Mouse (Mus musculus): ENCODE results near the gene Brinp2. TPM values are rescaled to one million over a fixed set of nuclear protein-coding genes. Genes with fewer than 3 reads are reported as not detected.
A peak's percentile ranks its signal among the peaks of the same experiment; 100 is the strongest.

The Brinp2 gene
- polyA plus RNA-seq, 1 experiment from 2014 or later, result 0.75 TPM

- Histone ChIP-seq H3K9me3 (no peaks in the 10 kb centered on the region), H3K9ac (peak overlapping the region; percentile 54), H3K4me2 (peak overlapping the region; percentile 77), H3K36me3 (no peaks in the 10 kb centered on the region), H3K4me1 (peaks cover 10% of the 10 kb centered on the region; the same call in 1 of the 2 replicates), H3K27ac (replicated peaks) (no peak overlapping the region), H3K27me3 (replicated peaks) (peaks cover 81% of the 10 kb centered on the region), H3K4me3 (peak overlapping the region; percentile 63)
- WGBS, result 10% methylated on average over 28 of the region's 28 CpGs
- ATAC-seq (ENCODE audit: extremely low read depth, insufficient number of reproducible peaks, low FRiP score, low TSS enrichment), result no peak
These were observed 712 bp downstream of the Brinp2 start for GRCm38 (mm10) chr1:158355177-158356050.

DNA sequence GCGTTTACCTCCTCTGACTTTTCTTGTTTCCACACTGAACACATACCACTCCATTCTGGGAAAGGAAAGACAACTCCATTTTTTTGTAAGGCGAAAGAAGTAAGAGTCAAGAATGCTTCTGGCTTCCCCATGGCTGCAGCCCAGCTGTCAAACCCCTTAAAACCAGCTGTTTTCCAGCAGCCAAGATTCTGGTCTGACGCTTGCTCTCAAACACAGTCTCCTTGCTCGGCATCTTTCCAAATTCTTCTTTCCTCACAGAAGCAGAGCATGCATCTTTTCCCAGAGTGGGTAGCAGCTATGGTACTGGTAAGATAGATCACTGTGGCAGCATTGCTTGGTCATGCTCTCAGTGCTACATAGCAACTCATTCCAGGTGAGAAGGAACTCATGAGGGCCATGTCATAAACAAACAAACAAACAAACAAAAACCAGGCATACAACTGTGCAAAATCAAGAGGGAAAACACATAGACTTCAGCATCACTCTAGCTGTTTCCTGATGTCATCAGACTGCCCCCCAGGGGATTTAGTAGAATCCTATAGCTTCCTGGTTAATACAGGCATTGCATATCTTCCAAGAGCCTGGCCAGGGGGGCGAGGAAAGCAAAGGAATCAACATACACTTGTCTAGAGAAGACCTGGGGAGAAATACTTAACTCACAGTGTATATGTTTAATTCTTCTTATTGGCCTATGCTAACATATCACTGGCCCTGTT lies 2.3 kb downstream of the Brinp2 start:
- Histone ChIP-seq H3K27ac (replicated peaks) (no peak overlapping the region), H3K4me2 (no peak overlapping the region), H3K4me3 (no peak overlapping the region), H3K36me3 (no peaks in the 10 kb centered on the region), H3K9ac (no peak overlapping the region), H3K9me3 (no peaks in the 10 kb centered on the region), H3K27me3 (replicated peaks) (peaks cover 69% of the 10 kb centered on the region), H3K4me1 (peaks cover 10% of the 10 kb centered on the region; the same call in 1 of the 2 replicates)
- ATAC-seq (ENCODE audit: extremely low read depth, insufficient number of reproducible peaks, low FRiP score, low TSS enrichment), result no peak
- WGBS, result 55% methylated on average over 5 of the region's 5 CpGs

DNA sequence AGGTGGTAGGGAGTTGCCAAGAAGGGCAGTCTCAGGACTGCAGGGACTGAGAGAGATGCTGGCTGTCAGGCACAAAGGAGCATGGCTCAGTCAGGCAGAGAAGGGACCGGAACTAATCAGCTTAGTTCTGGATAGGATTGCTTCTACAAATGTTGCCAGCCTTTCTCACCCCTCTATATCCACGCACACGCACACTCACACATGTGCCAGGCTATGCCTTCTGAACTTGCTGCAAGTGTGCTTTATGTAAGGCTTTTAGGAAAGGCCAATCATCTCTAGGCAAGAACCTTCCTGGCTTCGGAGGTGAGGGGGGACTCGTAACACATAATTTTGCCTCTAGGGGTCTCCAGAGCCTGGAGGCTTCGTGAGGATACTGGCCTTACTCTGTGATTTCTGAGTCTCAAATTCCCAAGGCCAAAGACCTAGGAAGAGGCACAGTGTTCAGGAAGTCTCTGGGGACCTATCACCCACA lies 12.8 kb downstream of the Brinp2 start:
- H3K4me3 ChIP-seq, result no peak overlapping the region
- WGBS, result 52% methylated on average over 6 of the region's 6 CpGs

DNA sequence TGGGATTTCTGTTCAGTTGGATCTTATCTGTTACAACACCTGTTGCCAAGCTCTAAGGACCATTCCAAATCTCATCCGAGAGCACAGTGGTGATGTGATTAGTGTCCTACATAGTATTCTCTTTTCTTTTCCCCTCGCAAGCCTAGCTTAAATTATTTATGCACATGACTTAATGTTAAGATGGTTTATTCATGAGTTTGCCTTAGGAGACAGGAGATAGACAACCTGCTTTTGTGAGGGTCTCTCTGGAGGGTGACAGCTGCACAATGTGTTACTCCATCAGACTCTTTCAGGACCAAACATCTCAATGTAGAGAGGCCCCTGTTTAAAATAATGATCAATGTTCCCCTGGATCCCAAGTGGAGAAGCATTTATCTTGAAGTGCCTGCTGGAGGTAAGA lies 27.3 kb downstream of the Brinp2 start:
- no peaks in the 10 kb centered on the region for H3K36me3 ChIP-seq
- H3K9me3 ChIP-seq, result no peaks in the 10 kb centered on the region
- no peaks in the 10 kb centered on the region for H3K4me1 ChIP-seq
- WGBS, result 67% methylated on average over 2 of the region's 2 CpGs
- no peaks in the 10 kb centered on the region for H3K27me3 ChIP-seq (replicated peaks)
- H3K4me3 ChIP-seq, result no peak overlapping the region
- no peak overlapping the region for H3K9ac ChIP-seq
- H3K27ac ChIP-seq (replicated peaks), result no peak overlapping the region
- no peak for ATAC-seq (ENCODE audit: extremely low read depth, insufficient number of reproducible peaks, low FRiP score, low TSS enrichment)
- no peak overlapping the region for H3K4me2 ChIP-seq

More for the DNA sequence above, 12.8 kb downstream of the Brinp2 start:
- no peak overlapping the region for H3K9ac ChIP-seq
- no peak overlapping the region for H3K4me2 ChIP-seq
- H3K27me3 ChIP-seq (replicated peaks), result 0 out of 2 replicates have a peak, but pooled peaks cover 5% of the 10 kb centered on the region
- no peaks in the 10 kb centered on the region for H3K36me3 ChIP-seq
- H3K4me1 ChIP-seq, result no peaks in the 10 kb centered on the region
- no peak for ATAC-seq (ENCODE audit: extremely low read depth, insufficient number of reproducible peaks, low FRiP score, low TSS enrichment)
- H3K9me3 ChIP-seq, result no peaks in the 10 kb centered on the region
- H3K27ac ChIP-seq (replicated peaks), result no peak overlapping the region

- H3K27me3 ChIP-seq (replicated peaks), result no peaks in the 10 kb centered on the region
- no peak overlapping the region for H3K9ac ChIP-seq
- H3K4me2 ChIP-seq, result no peak overlapping the region
- no peak overlapping the region for H3K4me3 ChIP-seq
- no peaks in the 10 kb centered on the region for H3K36me3 ChIP-seq
- 60% methylated on average over 5 of the region's 5 CpGs for WGBS
- H3K27ac ChIP-seq (replicated peaks), result no peak overlapping the region
- ATAC-seq (ENCODE audit: extremely low read depth, insufficient number of reproducible peaks, low FRiP score, low TSS enrichment), result no peak
- no peaks in the 10 kb centered on the region for H3K9me3 ChIP-seq
- no peaks in the 10 kb centered on the region for H3K4me1 ChIP-seq
These were observed 28.0 kb downstream of the Brinp2 start for GRCm38 (mm10) chr1:158328126-158328525.

- no peaks in the 10 kb centered on the region for H3K9me3 ChIP-seq
- 78% methylated on average over 6 of the region's 6 CpGs for WGBS
- no peak overlapping the region for H3K27ac ChIP-seq (replicated peaks)
- no peaks in the 10 kb centered on the region for H3K4me1 ChIP-seq
- ATAC-seq (ENCODE audit: extremely low read depth, insufficient number of reproducible peaks, low FRiP score, low TSS enrichment), result no peak
- no peak overlapping the region for H3K9ac ChIP-seq
- H3K4me2 ChIP-seq, result no peak overlapping the region
- no peaks in the 10 kb centered on the region for H3K36me3 ChIP-seq
- H3K4me3 ChIP-seq, result no peak overlapping the region
- no peaks in the 10 kb centered on the region; the same call in 1 of the 2 replicates for H3K27me3 ChIP-seq (replicated peaks)
These were observed 32.8 kb downstream of the Brinp2 start for GRCm38 (mm10) chr1:158323325-158323724.

GRCm38 (mm10) chr1:158310426-158311156 lies 45.5 kb downstream of the Brinp2 start:
- WGBS, result 57% methylated on average over 5 of the region's 5 CpGs
- H3K36me3 ChIP-seq, result no peaks in the 10 kb centered on the region
- H3K27ac ChIP-seq (replicated peaks), result no peak overlapping the region
- H3K4me3 ChIP-seq, result no peak overlapping the region
- H3K9me3 ChIP-seq, result no peaks in the 10 kb centered on the region
- no peaks in the 10 kb centered on the region for H3K27me3 ChIP-seq (replicated peaks)
- H3K4me1 ChIP-seq, result no peaks in the 10 kb centered on the region
- ATAC-seq (ENCODE audit: extremely low read depth, insufficient number of reproducible peaks, low FRiP score, low TSS enrichment), result no peak
- no peak overlapping the region for H3K4me2 ChIP-seq
- no peak overlapping the region for H3K9ac ChIP-seq

- Histone ChIP-seq H3K4me1 (peaks cover 30% of the 10 kb centered on the region), H3K4me3 (no peak overlapping the region), H3K27me3 (replicated peaks) (no peaks in the 10 kb centered on the region), H3K4me2 (peak overlapping the region; percentile 36), H3K9me3 (no peaks in the 10 kb centered on the region), H3K36me3 (no peaks in the 10 kb centered on the region), H3K27ac (replicated peaks) (peak overlapping the region; percentile 28; the same call in 1 of the 2 replicates), H3K9ac (no peak overlapping the region)
- ATAC-seq (ENCODE audit: extremely low read depth, insufficient number of reproducible peaks, low FRiP score, low TSS enrichment), result no peak
- 36% methylated on average over 7 of the region's 7 CpGs for WGBS
These were observed 59.1 kb downstream of the Brinp2 start for GRCm38 (mm10) chr1:158297042-158297441.

GRCm38 (mm10) chr1:158296287-158296931 lies 59.7 kb downstream of the Brinp2 start:
- Histone ChIP-seq H3K27me3 (replicated peaks) (no peaks in the 10 kb centered on the region), H3K4me2 (peak overlapping the region; percentile 36), H3K9me3 (no peaks in the 10 kb centered on the region), H3K9ac (no peak overlapping the region), H3K27ac (replicated peaks) (peak overlapping the region; percentile 36; the same call in 1 of the 2 replicates), H3K4me1 (peaks cover 32% of the 10 kb centered on the region), H3K4me3 (no peak overlapping the region), H3K36me3 (no peaks in the 10 kb centered on the region)
- no peak for ATAC-seq (ENCODE audit: extremely low read depth, insufficient number of reproducible peaks, low FRiP score, low TSS enrichment)
- WGBS, result 20% methylated on average over 8 of the region's 8 CpGs

- Histone ChIP-seq H3K9ac (no peak overlapping the region), H3K27ac (replicated peaks) (no peak overlapping the region), H3K4me3 (no peak overlapping the region), H3K4me2 (no peak overlapping the region), H3K36me3 (no peaks in the 10 kb centered on the region), H3K27me3 (replicated peaks) (no peaks in the 10 kb centered on the region), H3K9me3 (no peaks in the 10 kb centered on the region), H3K4me1 (peaks cover 37% of the 10 kb centered on the region)
- 42% methylated on average over 16 of the region's 16 CpGs for WGBS
- ATAC-seq (ENCODE audit: extremely low read depth, insufficient number of reproducible peaks, low FRiP score, low TSS enrichment), result no peak
These were observed 60.9 kb downstream of the Brinp2 start for GRCm38 (mm10) chr1:158295270-158295669.
